Mouse (Mus musculus): ENCODE measurements around the gene Gpkow.

- no peak for TF ChIP-seq CTCF (IDR thresholded peaks at IDR 0.05; ENCODE audit: low read depth)
- TF ChIP-seq EP300 (IDR thresholded peaks at IDR 0.05; ENCODE audit: low read depth), result no peak
Observed at GRCm38 (mm10) chrX:7741103-7741502, 44.2 kb downstream of the Gpkow start.
